Mouse (Mus musculus): ENCODE results near the gene Slc22a2.

- TF ChIP-seq POLR2A (IDR thresholded peaks at IDR 0.05; ENCODE audit: extremely low read depth, insufficient read depth, low read length) (no peak), CTCF (IDR thresholded peaks at IDR 0.05; ENCODE audit: low read depth, low read length) (no peak)
These were observed 22.7 kb downstream of the Slc22a2 start for GRCm38 (mm10) chr17:12606634-12607033.
